Mouse (Mus musculus) mesoderm, embryonic 11.5 days (tissue): ENCODE data around the gene Dcp1b.
"Not testable (repeated sequence)": the region's sequence is repeated elsewhere in the genome, so short reads cannot be mapped to it uniquely, and the experiment has no call there.

Experiments
- DNase-seq: peaks from one replicate; pipeline ENCODE4 v3.0.0-alpha.2; 2012; ENCODE audit warnings: low read depth, low spot score

Dcp1b gene

GRCm38 (mm10) chr6:119194601-119195000, 19.5 kb downstream of the Dcp1b start:
- DNase-seq = no peak

DNA sequence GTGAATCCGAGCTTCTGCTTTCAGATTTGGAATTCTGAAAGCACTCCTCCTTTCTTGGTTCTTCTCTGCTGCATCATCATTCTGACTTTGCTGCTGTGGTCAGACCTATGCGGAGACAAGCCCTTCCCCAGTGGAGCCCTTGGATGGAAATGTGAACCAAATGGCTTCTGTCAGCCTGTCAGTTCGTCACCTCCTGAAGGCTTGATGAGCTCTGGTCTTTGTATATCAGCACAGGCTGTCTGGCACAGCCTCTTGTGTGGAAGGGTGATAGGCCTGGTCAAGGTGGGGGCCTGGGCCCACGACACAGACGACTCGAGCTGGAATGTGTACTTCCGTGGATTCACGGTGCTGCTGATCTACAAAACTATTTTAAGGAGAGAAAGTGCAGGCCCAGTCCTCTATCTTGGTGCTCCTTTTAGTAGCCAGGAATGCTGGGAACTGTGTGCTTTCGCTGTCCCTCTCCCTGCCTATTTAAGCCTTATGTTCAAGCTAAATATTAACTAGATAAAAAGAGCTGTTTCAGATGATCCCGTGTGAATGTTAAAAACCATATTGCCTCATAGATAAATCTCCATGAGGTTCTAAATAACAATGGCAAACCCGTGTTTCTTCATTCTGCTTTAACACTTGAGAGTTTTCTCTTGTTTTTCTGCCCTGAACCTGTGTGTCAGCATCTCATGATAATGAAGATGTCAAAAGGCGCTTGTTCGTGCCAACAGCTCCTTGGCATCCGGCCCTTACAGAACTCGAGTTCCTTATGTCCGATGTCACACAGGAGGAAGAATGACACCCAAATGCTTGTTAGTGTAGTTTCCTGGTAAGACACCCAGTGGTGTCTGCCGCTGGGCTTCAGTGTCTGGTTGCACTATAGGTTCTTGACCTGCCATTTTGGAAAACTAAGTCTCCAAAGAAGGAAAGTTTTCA, 21.6 kb downstream of the Dcp1b start, which contains the start of gene Cacna1c:
TSS of gene Cacna1c (minus strand) at position 37 of the 924 bp plus-strand sequence.
- DNase-seq = no peak

DNA sequence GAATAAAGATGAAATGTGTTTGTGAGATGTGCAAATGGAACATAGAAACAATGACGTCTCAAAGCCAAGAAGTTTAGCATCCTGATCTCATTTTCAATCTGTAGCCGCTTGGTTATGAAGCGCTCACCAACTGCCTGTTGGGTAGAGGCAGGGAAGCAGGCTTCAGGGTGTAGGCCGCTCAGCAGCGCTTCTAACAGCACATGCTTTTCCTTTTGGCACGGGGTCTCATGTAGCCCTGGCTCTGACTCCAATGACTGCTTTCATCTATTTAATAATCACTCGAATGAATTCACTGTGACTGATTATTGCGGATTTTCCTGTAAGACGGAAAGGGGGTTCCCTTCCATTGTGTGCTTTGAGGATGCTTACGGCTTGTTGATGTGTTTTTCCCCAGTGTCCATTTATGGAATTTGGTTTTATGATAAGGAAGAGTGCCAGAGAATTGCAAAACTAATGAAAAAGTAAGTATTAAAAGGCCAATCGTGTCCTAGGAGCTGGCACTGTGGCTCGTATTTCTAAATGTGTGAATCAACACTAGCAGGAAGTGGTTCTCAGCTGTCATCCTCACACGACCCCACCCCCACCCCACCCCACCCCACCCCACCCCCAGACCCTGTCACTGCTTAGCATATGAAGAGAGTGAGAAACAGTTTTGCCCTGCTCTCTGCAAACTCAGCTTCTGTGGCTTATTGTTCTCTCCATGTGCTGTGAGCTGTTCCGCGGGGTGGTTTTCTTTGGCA, 23.7 kb downstream of the Dcp1b start:
- DNase-seq = no peak

GRCm38 (mm10) chr6:119199274-119199879, 24.3 kb downstream of the Dcp1b start:
- no peak for DNase-seq

DNA sequence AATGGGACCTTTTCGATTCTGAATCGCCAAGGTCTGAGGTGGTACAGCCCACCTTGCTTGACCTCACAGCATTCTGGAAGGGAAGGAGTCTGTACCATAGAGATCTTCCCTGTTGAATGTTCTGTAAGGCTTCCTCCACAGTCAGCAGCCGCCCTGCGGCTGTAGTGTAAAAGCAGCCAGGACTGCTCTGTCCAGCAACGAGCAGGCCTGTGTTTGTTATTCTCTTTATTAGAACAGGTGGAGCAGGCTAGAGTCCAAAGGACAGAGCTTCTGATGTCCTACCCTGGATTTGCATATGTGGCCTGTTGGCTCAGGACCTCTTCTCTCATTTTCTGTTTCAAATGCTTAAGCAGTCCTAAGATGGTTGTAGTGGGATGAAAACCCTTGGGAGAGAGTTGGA, 25.3 kb downstream of the Dcp1b start:
- DNase-seq = no peak

- DNase-seq = no peak
These were observed 26.5 kb downstream of the Dcp1b start for GRCm38 (mm10) chr6:119201575-119201974.

DNA sequence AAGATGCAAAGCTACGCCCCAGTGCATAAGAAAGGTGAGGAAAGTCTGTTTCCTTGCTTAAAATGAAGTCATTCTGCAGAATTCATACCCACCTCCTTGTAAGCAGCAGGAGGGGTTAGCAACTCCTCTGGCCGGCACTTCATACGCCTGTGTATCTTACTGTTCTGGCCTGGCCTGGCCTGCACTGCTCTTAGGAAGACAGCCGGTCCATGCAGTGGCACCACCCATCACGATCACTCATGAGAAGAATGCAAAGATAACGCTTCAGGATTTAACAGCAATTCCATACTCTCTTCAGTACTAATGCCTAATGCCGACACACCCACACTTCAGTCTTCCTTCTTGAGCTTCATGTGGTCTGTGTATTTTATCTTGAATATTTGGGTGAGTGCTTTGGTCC, 29.2 kb downstream of the Dcp1b start:
- no peak for DNase-seq

- no peak for DNase-seq
These were observed 29.9 kb downstream of the Dcp1b start for GRCm38 (mm10) chr6:119204915-119205314.

GRCm38 (mm10) chr6:119206006-119206405, 31.0 kb downstream of the Dcp1b start:
- not testable (repeated sequence) for DNase-seq

DNA sequence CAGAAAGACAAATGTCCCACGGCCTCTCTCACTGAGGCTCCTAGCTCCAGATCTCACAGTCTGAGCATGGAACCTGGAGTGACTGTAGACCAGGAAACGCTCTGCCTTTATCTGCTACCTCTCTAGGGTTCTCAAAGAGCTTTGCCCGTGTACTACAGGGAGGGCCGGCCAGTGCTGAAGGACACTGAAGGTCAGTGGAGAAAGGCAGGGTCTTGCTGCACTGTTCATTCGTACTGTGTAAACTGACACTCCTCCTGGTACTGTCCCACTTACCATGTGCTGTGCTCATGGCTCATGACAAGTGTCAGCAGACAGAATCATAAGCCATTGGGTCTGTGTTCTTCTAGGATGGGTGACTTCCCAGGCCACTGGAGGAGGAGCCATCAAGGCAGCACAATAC, 38.3 kb downstream of the Dcp1b start:
- DNase-seq = no peak

DNA sequence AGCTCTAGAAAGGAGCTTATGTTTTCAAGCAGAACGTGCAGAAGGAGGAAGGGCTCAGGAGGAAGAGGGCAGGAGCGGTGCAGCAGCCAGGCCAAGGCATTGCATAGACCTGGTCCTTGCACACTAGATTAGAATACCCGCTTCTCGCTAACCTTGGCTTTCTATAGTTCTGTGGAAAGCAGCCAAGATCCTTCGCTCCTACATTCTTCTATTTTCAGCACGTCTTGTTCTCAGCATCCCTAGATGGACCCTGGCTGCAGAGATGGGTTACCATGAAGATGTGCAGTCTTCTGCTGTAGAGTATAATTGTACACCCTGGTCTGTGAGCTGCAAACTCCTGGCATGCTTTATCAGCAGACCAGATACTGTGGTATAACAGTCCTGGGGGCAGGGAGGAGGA, 39.1 kb downstream of the Dcp1b start:
- no peak for DNase-seq

GRCm38 (mm10) chr6:119215040-119215613, 40.1 kb downstream of the Dcp1b start:
- DNase-seq = no peak

DNA sequence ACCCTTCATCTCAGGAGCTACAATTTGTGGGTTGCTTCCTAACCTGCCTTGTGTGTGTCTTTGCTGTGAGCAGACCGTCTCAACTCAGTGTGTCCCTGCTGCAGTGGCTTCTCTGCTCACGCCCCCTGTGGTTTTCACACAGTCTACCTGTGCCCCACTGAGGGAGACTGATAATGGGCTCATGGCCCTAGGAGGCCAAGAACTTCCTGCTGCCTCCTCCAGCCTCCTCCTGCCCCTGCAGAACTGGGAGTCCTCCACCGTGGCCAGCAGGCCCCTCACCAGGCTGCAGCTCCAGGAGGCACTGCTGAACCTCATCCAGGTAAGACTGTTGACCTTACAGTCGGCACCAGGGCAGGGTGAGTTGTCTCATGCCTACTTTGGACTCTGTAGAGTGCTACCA, 42.6 kb downstream of the Dcp1b start:
- no peak for DNase-seq

- DNase-seq = no peak
These were observed 43.5 kb downstream of the Dcp1b start for GRCm38 (mm10) chr6:119218591-119218990.

- DNase-seq = no peak
These were observed 44.3 kb downstream of the Dcp1b start for GRCm38 (mm10) chr6:119219237-119219870.

DNA sequence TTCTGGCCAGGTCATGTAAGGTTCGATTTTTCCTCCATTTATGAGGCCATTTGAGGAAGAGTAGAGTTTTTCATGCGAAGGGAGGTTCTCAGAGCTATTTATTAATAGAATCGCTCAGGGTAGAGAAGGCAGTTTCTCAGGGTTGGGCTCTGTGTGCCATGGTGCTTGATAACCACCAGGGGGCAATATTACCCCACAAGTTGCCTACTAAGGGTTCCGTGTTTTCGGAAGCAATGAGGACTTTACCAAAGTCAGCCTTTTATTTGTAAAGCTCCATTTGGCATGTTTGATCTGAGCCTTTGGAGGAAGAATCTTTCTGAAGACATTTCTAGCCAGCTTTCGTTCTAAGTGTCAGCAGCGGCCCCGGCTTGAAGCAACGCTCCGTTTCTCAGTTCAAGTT, 45.2 kb downstream of the Dcp1b start:
- peak; percentile 75 for DNase-seq

GRCm38 (mm10) chr6:119224451-119225195, 49.6 kb downstream of the Dcp1b start:
- no peak for DNase-seq

GRCm38 (mm10) chr6:119225226-119225625, 50.2 kb downstream of the Dcp1b start:
- DNase-seq = no peak

DNA sequence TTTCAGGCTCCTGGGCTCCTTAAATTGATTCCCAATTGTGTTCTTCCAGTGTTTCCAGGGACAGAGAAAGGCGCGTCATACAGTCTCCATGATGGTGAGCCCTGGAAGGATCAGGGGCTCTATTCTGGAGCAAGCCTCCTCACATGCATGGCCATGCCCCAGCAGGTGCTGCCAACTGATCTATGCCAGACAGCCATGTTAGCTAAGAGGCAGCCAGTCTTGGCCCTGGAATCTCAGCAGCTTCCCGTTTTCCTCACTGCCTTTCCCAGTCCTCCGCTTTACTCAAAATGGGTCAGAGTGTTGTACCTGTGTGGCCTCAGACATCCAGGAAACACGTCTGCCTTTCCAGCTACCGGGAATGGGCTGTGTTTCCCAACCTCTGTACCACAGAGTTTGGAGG, 50.7 kb downstream of the Dcp1b start:
- DNase-seq = no peak

DNA sequence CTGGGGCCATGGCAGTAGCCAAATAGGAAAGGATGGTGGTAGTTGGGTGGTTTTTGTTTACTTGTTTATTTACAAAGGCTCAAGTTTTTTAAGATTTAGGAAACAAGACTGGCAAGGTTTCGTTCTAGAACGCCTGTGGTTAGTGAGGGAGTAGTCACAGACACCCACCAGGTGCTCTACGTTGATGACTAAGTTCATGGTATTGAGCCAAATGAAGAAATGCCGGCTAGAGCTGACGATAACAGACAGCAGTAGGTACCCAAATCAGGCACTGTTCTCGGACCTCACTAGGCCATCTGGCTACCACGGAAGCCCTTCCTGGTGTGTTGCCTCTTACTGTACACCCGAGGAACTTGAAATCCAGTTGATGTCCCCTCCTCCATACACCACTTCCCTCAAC, 51.9 kb downstream of the Dcp1b start:
- DNase-seq = no peak
